Mouse (Mus musculus): ENCODE measurements at regions not wholly inside any gene's neighbourhood (a gene's known extent, or its start where the extent isn't known, plus 50 kb on each side); places are given as distances from the start of the nearest gene placed in this dataset.

- Histone ChIP-seq H3K27ac (ENCODE audit: insufficient read depth, low read length) (no peak overlapping the region), H3K4me3 (ENCODE audit: insufficient read depth, low read length) (no peak overlapping the region), H3K4me1 (ENCODE audit: control insufficient read depth, insufficient read depth, low read length) (no peaks in the 10 kb centered on the region)
- TF ChIP-seq POLR2A (IDR thresholded peaks at IDR 0.05; ENCODE audit: extremely low read depth, insufficient read depth, low read length) (no peak), CTCF (IDR thresholded peaks at IDR 0.05; ENCODE audit: extremely low read depth, insufficient read depth, low read length) (no peak)
These were observed 66.0 kb downstream of the Amer2 start for GRCm38 (mm10) chr14:60439106-60439505.

- H3K4me1 ChIP-seq (ENCODE audit: control insufficient read depth, insufficient read depth, low read length): no peaks in the 10 kb centered on the region
- H3K4me3 ChIP-seq (ENCODE audit: insufficient read depth, low read length): no peak overlapping the region
- TF ChIP-seq CTCF (IDR thresholded peaks at IDR 0.05; ENCODE audit: extremely low read depth, insufficient read depth, low read length): no peak
- TF ChIP-seq POLR2A (IDR thresholded peaks at IDR 0.05; ENCODE audit: extremely low read depth, insufficient read depth, low read length): no peak
- no peak overlapping the region for H3K27ac ChIP-seq (ENCODE audit: insufficient read depth, low read length)
These were observed 70.9 kb downstream of the Amer2 start for GRCm38 (mm10) chr14:60443821-60444551.

GRCm38 (mm10) chr14:60444552-60444937 lies 71.5 kb downstream of the Amer2 start:
- TF ChIP-seq CTCF (IDR thresholded peaks at IDR 0.05; ENCODE audit: extremely low read depth, insufficient read depth, low read length) (no peak), POLR2A (IDR thresholded peaks at IDR 0.05; ENCODE audit: extremely low read depth, insufficient read depth, low read length) (no peak)
- H3K27ac ChIP-seq (ENCODE audit: insufficient read depth, low read length): no peak overlapping the region

GRCm38 (mm10) chr14:60446037-60446436 lies 73.0 kb downstream of the Amer2 start:
- no peak overlapping the region for H3K27ac ChIP-seq (ENCODE audit: insufficient read depth, low read length)
- TF ChIP-seq POLR2A (IDR thresholded peaks at IDR 0.05; ENCODE audit: extremely low read depth, insufficient read depth, low read length) (no peak), CTCF (IDR thresholded peaks at IDR 0.05; ENCODE audit: extremely low read depth, insufficient read depth, low read length) (no peak)
- H3K4me3 ChIP-seq (ENCODE audit: insufficient read depth, low read length): no peak overlapping the region
- no peaks in the 10 kb centered on the region for H3K4me1 ChIP-seq (ENCODE audit: control insufficient read depth, insufficient read depth, low read length)

More at GRCm38 (mm10) chr14:60444552-60444937, 71.5 kb downstream of the Amer2 start:
- Histone ChIP-seq H3K4me3 (ENCODE audit: insufficient read depth, low read length) (no peak overlapping the region), H3K4me1 (ENCODE audit: control insufficient read depth, insufficient read depth, low read length) (no peaks in the 10 kb centered on the region)

GRCm38 (mm10) chr14:60451216-60451615 lies 78.2 kb downstream of the Amer2 start:
- no peak for TF ChIP-seq POLR2A (IDR thresholded peaks at IDR 0.05; ENCODE audit: extremely low read depth, insufficient read depth, low read length)
- no peak for TF ChIP-seq CTCF (IDR thresholded peaks at IDR 0.05; ENCODE audit: extremely low read depth, insufficient read depth, low read length)
- H3K4me1 ChIP-seq (ENCODE audit: control insufficient read depth, insufficient read depth, low read length): no peaks in the 10 kb centered on the region
- H3K4me3 ChIP-seq (ENCODE audit: insufficient read depth, low read length): no peak overlapping the region
- no peak overlapping the region for H3K27ac ChIP-seq (ENCODE audit: insufficient read depth, low read length)

GRCm38 (mm10) chr14:60451684-60452083 lies 78.6 kb downstream of the Amer2 start:
- no peaks in the 10 kb centered on the region for H3K4me1 ChIP-seq (ENCODE audit: control insufficient read depth, insufficient read depth, low read length)
- no peak overlapping the region for H3K27ac ChIP-seq (ENCODE audit: insufficient read depth, low read length)
- H3K4me3 ChIP-seq (ENCODE audit: insufficient read depth, low read length): no peak overlapping the region
- TF ChIP-seq POLR2A (IDR thresholded peaks at IDR 0.05; ENCODE audit: extremely low read depth, insufficient read depth, low read length): no peak
- no peak for TF ChIP-seq CTCF (IDR thresholded peaks at IDR 0.05; ENCODE audit: extremely low read depth, insufficient read depth, low read length)

- Histone ChIP-seq H3K4me1 (ENCODE audit: control insufficient read depth, insufficient read depth, low read length) (no peaks in the 10 kb centered on the region), H3K4me3 (ENCODE audit: insufficient read depth, low read length) (no peak overlapping the region), H3K27ac (ENCODE audit: insufficient read depth, low read length) (no peak overlapping the region)
- TF ChIP-seq POLR2A (IDR thresholded peaks at IDR 0.05; ENCODE audit: extremely low read depth, insufficient read depth, low read length): no peak
- no peak for TF ChIP-seq CTCF (IDR thresholded peaks at IDR 0.05; ENCODE audit: extremely low read depth, insufficient read depth, low read length)
These were observed 83.7 kb downstream of the Amer2 start for GRCm38 (mm10) chr14:60456767-60457166.

- H3K27ac ChIP-seq (ENCODE audit: insufficient read depth, low read length): no peak overlapping the region
- H3K4me1 ChIP-seq (ENCODE audit: control insufficient read depth, insufficient read depth, low read length): no peaks in the 10 kb centered on the region
- H3K4me3 ChIP-seq (ENCODE audit: insufficient read depth, low read length): peak overlapping the region; percentile 16; the same call in 1 of the 2 replicates
- no peak for TF ChIP-seq POLR2A (IDR thresholded peaks at IDR 0.05; ENCODE audit: extremely low read depth, insufficient read depth, low read length)
- TF ChIP-seq CTCF (IDR thresholded peaks at IDR 0.05; ENCODE audit: extremely low read depth, insufficient read depth, low read length): no peak
These were observed 112.2 kb downstream of the Amer2 start for GRCm38 (mm10) chr14:60484996-60485888.

- Histone ChIP-seq H3K4me1 (ENCODE audit: control insufficient read depth, insufficient read depth, low read length) (no peaks in the 10 kb centered on the region), H3K4me3 (ENCODE audit: insufficient read depth, low read length) (0 out of 2 replicates have a peak overlapping the region, but pooled peaks have one; percentile 16), H3K27ac (ENCODE audit: insufficient read depth, low read length) (no peak overlapping the region)
- TF ChIP-seq POLR2A (IDR thresholded peaks at IDR 0.05; ENCODE audit: extremely low read depth, insufficient read depth, low read length): no peak
- TF ChIP-seq CTCF (IDR thresholded peaks at IDR 0.05; ENCODE audit: extremely low read depth, insufficient read depth, low read length): 0 out of 2 replicates have a peak, but pooled peaks have one; percentile 15
These were observed 112.8 kb downstream of the Amer2 start for GRCm38 (mm10) chr14:60485889-60486274.
